Mouse (Mus musculus) embryonic facial prominence, embryonic 11.5 days (tissue): ENCODE measurements around the gene Trcg1. TPM values are rescaled to one million over a fixed set of nuclear protein-coding genes. Genes with fewer than 3 reads are reported as not detected.
"Not testable (repeated sequence)": the region's sequence is repeated elsewhere in the genome, so short reads cannot be mapped to it uniquely, and the experiment has no call there.

Source experiments
- ATAC-seq: fragments of 200-750 bp; cut with Nextera tagmentation; replicated peaks from 2 replicates; pipeline ENCODE4 v1.8.0; 2017; ENCODE audit warnings: low read depth; ENCODE audit not compliant: insufficient number of reproducible peaks, low FRiP score, low TSS enrichment
- DNase-seq: peaks from one replicate; pipeline ENCODE4 v3.0.0-alpha.2; 2015; ENCODE audit warnings: low spot score
- H3K27ac ChIP-seq: fragments of 300-500 bp; sonication (generic); replicated peaks from 2 replicates; pipeline ENCODE4 v1.5.1; 2014; ENCODE audit warnings: mild to moderate bottlenecking, low read depth, low read length, control low read depth
- H3K27me3 ChIP-seq: fragments of 300-500 bp; sonication (generic); 2 replicates; pipeline ENCODE4 v1.6.1; 2014; ENCODE audit warnings: mild to moderate bottlenecking, low read length, moderate library complexity, mixed read lengths; ENCODE audit not compliant: control insufficient read depth, insufficient read depth
- H3K36me3 ChIP-seq: fragments of 300-500 bp; sonication (generic); replicated peaks from 2 replicates; pipeline ENCODE4 v1.6.1; 2014; ENCODE audit warnings: low read depth, mild to moderate bottlenecking, low read length, moderate library complexity, mixed read lengths; ENCODE audit not compliant: control insufficient read depth, insufficient read depth
- H3K4me1 ChIP-seq: fragments of 300-500 bp; sonication (generic); 2 replicates; pipeline ENCODE4 v1.6.1; 2014; ENCODE audit warnings: low read length, mixed read lengths; ENCODE audit not compliant: control insufficient read depth, insufficient read depth
- H3K4me2 ChIP-seq: fragments of 300-500 bp; sonication (generic); 2 replicates; pipeline ENCODE4 v1.6.1; 2014; ENCODE audit warnings: low read depth, mild to moderate bottlenecking, control low read depth, low read length, moderate library complexity
- H3K4me3 ChIP-seq: fragments of 300-500 bp; sonication (generic); 2 replicates; pipeline ENCODE4 v1.5.1; 2014; ENCODE audit warnings: low read depth, low read length, control low read depth
- H3K9ac ChIP-seq: fragments of 300-500 bp; sonication (generic); replicated peaks from 2 replicates; pipeline ENCODE4 v1.6.1; 2014; ENCODE audit warnings: mild to moderate bottlenecking, control low read depth, low read length
- H3K9me3 ChIP-seq: fragments of 300-500 bp; sonication (generic); replicated peaks from 2 replicates; pipeline ENCODE4 v1.6.1; 2016; ENCODE audit warnings: mild to moderate bottlenecking, low read length, inconsistent platforms, mixed read lengths; ENCODE audit not compliant: control insufficient read depth
- WGBS: fragments of 180-500 bp; shearing (Covaris S2); extraction: QIAGEN DNeasy Blood & Tissue Kit; methylation state at CpG from one replicate; pipeline ENCODE4 v1.1.7; 2014; 5-methylcytosine and 5-hydroxymethylcytosine counted together
- polyA plus RNA-seq: library from polyadenylated mRNA; unstranded; fragments of >200 nt; fragmentation: Nextera tagmentation; extraction: Ambion mirVana; gene quantifications from 2 replicates; pipeline ENCODE4 v1.2.1, GENCODE M21; 2014

Trcg1 gene
- polyA plus RNA-seq = not detected in 2 replicates

DNA sequence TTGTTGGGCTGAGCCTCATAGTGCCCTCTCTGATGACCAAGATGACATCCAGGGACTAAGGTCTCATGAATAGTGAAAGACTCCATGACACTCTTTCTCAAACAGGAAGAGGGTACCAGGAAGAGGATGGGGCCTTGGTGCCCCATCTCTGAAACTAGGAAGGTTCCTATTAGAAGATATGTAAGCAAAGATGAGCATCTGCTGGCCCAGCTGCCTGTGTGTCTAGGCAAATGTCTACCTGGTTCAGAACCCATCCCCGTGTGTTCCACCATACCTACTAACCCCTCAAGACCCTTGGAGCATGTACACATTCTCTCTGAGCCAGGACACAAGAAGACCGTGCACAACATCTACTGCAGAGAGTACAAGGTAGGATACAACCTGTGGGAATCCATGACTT, at the start of gene Trcg1:
Trcg1 (plus strand) TSS at position 301 of the 400 bp plus-strand sequence.
- 86% methylated on average over 2 of the region's 2 CpGs for WGBS
- Histone ChIP-seq H3K9ac (no peak within 1 kb of the TSS), H3K4me1 (no peaks in the 10 kb centered on the region), H3K27me3 (no peaks in the 10 kb centered on the region), H3K4me3 (no peak within 1 kb of the TSS), H3K27ac (no peak within 1 kb of the TSS), H3K9me3 (no peaks in the 10 kb centered on the region), H3K4me2 (no peak within 1 kb of the TSS), H3K36me3 (no peaks in the 10 kb centered on the region)
- ATAC-seq (no peak), DNase-seq (no peak)

DNA sequence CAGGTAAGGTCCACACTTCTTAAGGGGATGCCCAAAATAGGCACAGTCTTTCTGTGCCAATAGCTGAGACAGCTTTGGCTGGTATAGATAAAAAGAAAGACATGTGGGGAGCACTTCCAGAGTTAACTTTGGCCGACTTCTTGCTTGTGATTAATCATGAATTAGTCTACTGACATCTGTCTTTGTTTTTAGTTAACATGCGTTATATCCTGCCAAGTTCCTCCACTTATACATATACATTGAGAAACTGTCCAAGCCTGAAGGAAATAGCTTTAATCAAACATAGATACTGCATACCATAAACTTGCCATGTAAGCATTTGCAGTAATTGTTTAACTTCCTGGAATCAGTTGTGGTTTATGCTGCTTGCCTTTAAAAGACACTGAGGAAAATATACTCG, 39.6 kb upstream of the Trcg1 start:
- no peak overlapping the region for H3K27ac ChIP-seq
- no peak for DNase-seq
- H3K36me3 ChIP-seq = no peaks in the 10 kb centered on the region
- no peak overlapping the region for H3K4me2 ChIP-seq
- no peaks in the 10 kb centered on the region for H3K27me3 ChIP-seq
- H3K4me3 ChIP-seq = no peak overlapping the region
- H3K4me1 ChIP-seq = no peaks in the 10 kb centered on the region
- no peak for ATAC-seq
- 67% methylated on average over 3 of the region's 3 CpGs for WGBS
- no peak overlapping the region for H3K9ac ChIP-seq
- no peaks in the 10 kb centered on the region for H3K9me3 ChIP-seq

DNA sequence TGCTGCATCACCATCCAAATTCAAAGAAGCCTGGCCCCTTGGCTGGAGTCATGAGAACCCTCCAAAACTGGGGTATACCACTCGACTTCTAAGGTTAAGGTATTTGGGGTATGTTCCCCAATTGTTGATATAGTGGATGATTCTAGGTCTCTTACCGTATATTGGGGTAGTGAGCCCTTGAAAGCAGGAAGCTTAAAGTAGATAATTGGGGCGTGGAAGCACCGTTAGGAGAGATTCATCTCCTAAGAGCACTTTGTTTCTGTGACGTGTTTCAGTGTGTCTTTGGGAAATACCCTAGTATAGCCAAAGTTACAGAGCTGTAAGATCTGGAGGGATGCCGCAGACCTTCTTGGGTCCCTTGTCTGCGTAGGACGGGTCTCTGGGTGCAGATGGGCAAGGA, 38.9 kb upstream of the Trcg1 start:
- no peak for DNase-seq
- Histone ChIP-seq H3K9ac (no peak overlapping the region), H3K4me3 (no peak overlapping the region), H3K27ac (no peak overlapping the region), H3K36me3 (no peaks in the 10 kb centered on the region), H3K9me3 (no peaks in the 10 kb centered on the region), H3K4me1 (no peaks in the 10 kb centered on the region), H3K27me3 (no peaks in the 10 kb centered on the region), H3K4me2 (no peak overlapping the region)
- 70% methylated on average over 8 of the region's 8 CpGs for WGBS
- ATAC-seq = no peak

GRCm38 (mm10) chr9:57202981-57203380, 33.4 kb upstream of the Trcg1 start:
- Histone ChIP-seq H3K9me3 (no peaks in the 10 kb centered on the region), H3K4me2 (no peak overlapping the region), H3K4me1 (no peaks in the 10 kb centered on the region), H3K27me3 (no peaks in the 10 kb centered on the region), H3K27ac (no peak overlapping the region), H3K9ac (no peak overlapping the region), H3K4me3 (no peak overlapping the region), H3K36me3 (no peaks in the 10 kb centered on the region)
- ATAC-seq (no peak), DNase-seq (no peak)
- WGBS = 75% methylated on average over 7 of the region's 7 CpGs

GRCm38 (mm10) chr9:57203571-57203970, 32.8 kb upstream of the Trcg1 start:
- H3K27me3 ChIP-seq, H3K4me1 ChIP-seq, H3K4me2 ChIP-seq, H3K36me3 ChIP-seq, H3K27ac ChIP-seq, H3K9me3 ChIP-seq, ATAC-seq, DNase-seq, H3K4me3 ChIP-seq, H3K9ac ChIP-seq: not testable (repeated sequence)
- 86% methylated on average over 13 of the region's 13 CpGs for WGBS

DNA sequence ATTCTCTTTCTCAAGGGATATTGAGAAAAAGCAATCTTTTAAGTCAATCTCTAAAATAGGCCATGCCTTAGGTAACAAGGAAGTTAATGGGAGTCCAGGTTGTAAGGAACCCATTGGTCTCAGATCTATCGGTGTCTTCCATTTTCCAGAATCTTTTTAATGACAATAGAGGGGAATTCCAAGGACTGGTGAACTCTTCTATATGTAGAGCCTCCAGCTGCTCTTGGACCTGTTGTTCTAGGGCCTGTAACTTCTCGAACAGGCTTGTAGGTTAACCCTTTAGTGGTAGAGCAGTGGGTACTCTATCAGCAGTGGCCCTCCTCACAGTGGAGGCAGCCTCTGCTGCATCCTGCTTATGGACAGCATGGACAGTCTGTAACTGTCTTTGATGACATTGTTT, 29.5 kb upstream of the Trcg1 start:
- DNase-seq = no peak
- 65% methylated on average over 2 of the region's 2 CpGs for WGBS
- ATAC-seq = no peak
- Histone ChIP-seq H3K9me3 (no peaks in the 10 kb centered on the region), H3K27me3 (no peaks in the 10 kb centered on the region), H3K27ac (no peak overlapping the region), H3K4me3 (no peak overlapping the region), H3K9ac (no peak overlapping the region), H3K4me1 (no peaks in the 10 kb centered on the region), H3K36me3 (no peaks in the 10 kb centered on the region), H3K4me2 (no peak overlapping the region)

- peak; percentile 72 for DNase-seq
- whole genome bisulfite sequencing = 32% methylated on average over 3 of the region's 3 CpGs
- no peak for ATAC-seq
- Histone ChIP-seq H3K36me3 (no peaks in the 10 kb centered on the region), H3K4me1 (no peaks in the 10 kb centered on the region), H3K27ac (no peak overlapping the region), H3K27me3 (no peaks in the 10 kb centered on the region), H3K4me3 (no peak overlapping the region), H3K9me3 (no peaks in the 10 kb centered on the region), H3K4me2 (no peak overlapping the region), H3K9ac (no peak overlapping the region)
Observed at GRCm38 (mm10) chr9:57209316-57209715, 27.0 kb upstream of the Trcg1 start.

GRCm38 (mm10) chr9:57212448-57213222, 23.7 kb upstream of the Trcg1 start:
- Histone ChIP-seq H3K36me3 (no peaks in the 10 kb centered on the region), H3K9me3 (no peaks in the 10 kb centered on the region), H3K9ac (no peak overlapping the region), H3K27me3 (no peaks in the 10 kb centered on the region), H3K4me1 (no peaks in the 10 kb centered on the region), H3K4me2 (no peak overlapping the region), H3K27ac (no peak overlapping the region), H3K4me3 (no peak overlapping the region)
- no peak for ATAC-seq
- DNase-seq = no peak
- 72% methylated on average over 8 of the region's 9 CpGs for WGBS
